Mouse (Mus musculus) testis, adult 2 months (tissue): Measurements from ENCODE around the gene Pex16. TPM values are rescaled to one million over a fixed set of nuclear protein-coding genes. Genes with fewer than 3 reads are reported as not detected.

ENCODE experiments used
- H3K27ac ChIP-seq: fragments of 200-500 bp; 2 replicates; pipeline ENCODE4 v1.5.1; 2012; ENCODE audit warnings: low read depth, low read length; ENCODE audit not compliant: control insufficient read depth, insufficient read depth
- H3K27me3 ChIP-seq: fragments of 200-500 bp; 2 replicates; pipeline ENCODE4 v1.6.1; 2012; ENCODE audit warnings: mild to moderate bottlenecking, low read length, moderate library complexity; ENCODE audit not compliant: control insufficient read depth, insufficient read depth
- H3K36me3 ChIP-seq: fragments of 200-500 bp; 2 replicates; pipeline ENCODE4 v1.6.1; 2012; ENCODE audit warnings: mild to moderate bottlenecking, low read length; ENCODE audit not compliant: control insufficient read depth, insufficient read depth
- H3K4me1 ChIP-seq: fragments of 200-500 bp; 2 replicates; pipeline ENCODE4 v1.6.1; 2012; ENCODE audit warnings: low read length; ENCODE audit not compliant: control insufficient read depth, insufficient read depth
- H3K4me3 ChIP-seq: fragments of 200-500 bp; 2 replicates; pipeline ENCODE4 v1.5.1; 2012; ENCODE audit warnings: low read depth, mild to moderate bottlenecking, low read length, moderate library complexity, mixed read lengths; ENCODE audit not compliant: control insufficient read depth
- CTCF ChIP-seq: fragments of 200-500 bp; IDR thresholded peaks from 2 replicates; pipeline ENCODE4 v1.5.1; 2012; ENCODE audit warnings: low read depth, mild to moderate bottlenecking, inconsistent platforms, low read length, moderate library complexity; ENCODE audit not compliant: control insufficient read depth, insufficient read depth, insufficient replicate concordance
- POLR2A ChIP-seq: fragments of 200-500 bp; IDR thresholded peaks from 2 replicates; pipeline ENCODE4 v1.6.1; 2012; ENCODE audit warnings: low read depth, mild to moderate bottlenecking, inconsistent platforms, low read length, moderate library complexity; ENCODE audit not compliant: control insufficient read depth
- polyA plus RNA-seq: library from polyadenylated mRNA; depleted of rRNA; stranded (reverse); fragments of >200 nt; gene quantifications from 2 replicates; pipeline ENCODE4 v1.2.3, GENCODE M21; 2012

Gene Pex16
- polyA plus RNA-seq, 1 experiment, result 89.9 TPM

DNA sequence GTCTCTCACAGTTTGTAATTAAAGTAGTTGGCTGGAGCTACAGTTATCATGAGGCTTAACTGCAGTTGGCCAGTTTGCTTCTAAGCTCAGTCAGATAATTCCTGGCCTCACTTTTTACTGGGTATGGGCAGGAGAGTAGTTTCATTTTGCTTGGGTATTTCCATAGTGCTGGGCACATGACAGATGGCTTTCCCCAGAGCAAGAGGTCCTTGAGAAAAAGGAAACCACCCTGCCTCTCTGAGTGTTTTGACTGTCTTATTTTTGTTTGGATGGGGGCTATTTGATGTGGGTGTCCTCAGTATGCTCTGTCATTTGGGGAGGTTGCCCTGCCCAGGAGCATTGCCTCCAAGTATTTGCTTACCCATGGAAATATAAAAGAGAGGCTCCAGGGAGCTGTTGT is 32.1 kb upstream of the Pex16 start:
- no peak overlapping the region for H3K4me3 ChIP-seq
- no peak overlapping the region for H3K27ac ChIP-seq
- TF ChIP-seq POLR2A (no peak), CTCF (no peak)
- H3K4me1 ChIP-seq, result no peaks in the 10 kb centered on the region
- H3K27me3 ChIP-seq, result no peaks in the 10 kb centered on the region
- no peaks in the 10 kb centered on the region for H3K36me3 ChIP-seq

DNA sequence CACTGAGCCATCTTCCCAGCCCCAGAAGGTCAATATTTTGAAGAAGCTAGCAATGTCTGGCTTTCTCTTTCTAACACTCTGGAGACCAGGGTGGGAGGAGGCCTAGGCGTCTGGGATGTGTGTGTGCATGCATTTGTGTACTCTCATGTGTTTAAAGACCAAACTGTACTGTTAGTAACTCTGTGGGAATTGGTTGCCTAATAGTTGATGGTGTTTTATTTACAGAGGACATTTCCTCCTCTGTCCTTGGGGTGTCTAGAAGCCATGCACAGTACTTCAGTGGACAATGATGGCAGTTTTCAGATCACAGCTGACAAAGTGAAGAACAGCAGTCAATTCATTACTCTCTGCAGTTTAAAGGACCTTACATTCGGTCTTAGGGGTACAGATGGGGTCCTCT is 27.3 kb upstream of the Pex16 start:
- Histone ChIP-seq H3K27ac (no peak overlapping the region), H3K36me3 (no peaks in the 10 kb centered on the region; the same call in 1 of the 2 replicates), H3K27me3 (no peaks in the 10 kb centered on the region), H3K4me1 (no peaks in the 10 kb centered on the region; the same call in 1 of the 2 replicates), H3K4me3 (no peak overlapping the region)
- no peak for TF ChIP-seq POLR2A
- no peak for TF ChIP-seq CTCF

DNA sequence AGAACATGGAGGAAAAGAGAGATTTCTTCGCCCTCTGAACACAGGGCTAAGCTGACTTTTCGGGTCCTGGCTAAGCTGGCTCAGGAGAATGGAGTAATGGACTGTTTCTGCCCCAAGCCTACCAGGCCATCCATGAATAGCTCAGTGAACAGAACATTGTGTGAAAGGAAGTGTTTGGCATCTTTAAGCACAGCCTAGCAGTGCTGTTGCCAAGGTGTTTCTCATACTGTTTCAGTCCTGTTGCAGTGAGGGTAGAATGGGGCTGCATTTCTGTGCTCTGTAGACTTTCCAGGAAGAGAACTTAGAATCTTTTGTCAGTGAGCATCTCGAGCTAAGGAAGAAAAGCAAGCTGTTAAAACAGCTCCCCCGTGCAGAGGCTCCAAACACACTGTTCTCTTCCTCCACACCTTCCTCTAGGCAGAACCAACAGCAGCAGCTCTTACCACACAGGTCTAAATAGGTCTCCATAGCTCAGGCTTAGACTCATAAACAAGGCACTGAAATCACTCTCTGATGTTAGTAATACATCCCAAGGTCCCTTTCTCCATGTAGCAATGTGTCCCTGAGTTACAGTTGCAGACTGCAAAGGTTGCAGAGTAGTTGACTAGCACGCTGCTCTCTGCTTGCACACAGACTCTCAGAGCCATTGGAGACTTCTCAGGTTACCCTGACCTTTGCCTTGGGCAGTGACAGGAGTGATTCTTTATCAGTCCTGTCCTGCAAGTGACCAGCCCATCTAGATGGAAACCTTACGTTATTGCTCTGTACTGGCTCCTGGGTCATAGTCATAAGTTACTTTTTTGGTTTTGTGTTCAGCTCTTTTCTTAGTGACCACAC is 24.7 kb upstream of the Pex16 start:
- no peaks in the 10 kb centered on the region; the same call in 1 of the 2 replicates for H3K36me3 ChIP-seq
- H3K27me3 ChIP-seq, result no peaks in the 10 kb centered on the region
- H3K27ac ChIP-seq, result no peak overlapping the region

DNA sequence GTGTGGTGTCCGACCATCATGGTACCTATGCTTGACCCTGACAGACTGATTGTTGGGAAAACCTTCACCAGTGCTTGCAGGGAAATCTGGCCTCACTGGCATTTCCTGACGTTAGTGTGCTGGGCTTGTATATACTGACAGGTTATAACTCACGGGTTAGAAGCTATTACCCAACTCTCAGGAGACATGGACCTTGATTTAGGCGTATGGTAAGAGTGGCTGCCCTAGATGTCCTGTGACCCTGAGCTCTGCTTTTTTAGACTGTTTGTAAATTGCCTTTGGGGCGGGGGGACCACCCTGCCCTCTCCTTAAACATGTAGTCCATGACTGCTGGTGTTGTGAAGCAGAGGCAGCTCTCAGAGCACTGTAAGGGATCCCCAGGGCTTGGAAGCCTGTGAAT is 23.8 kb upstream of the Pex16 start:
- Histone ChIP-seq H3K27me3 (no peaks in the 10 kb centered on the region), H3K4me1 (no peaks in the 10 kb centered on the region; the same call in 1 of the 2 replicates), H3K36me3 (no peaks in the 10 kb centered on the region; the same call in 1 of the 2 replicates), H3K27ac (no peak overlapping the region), H3K4me3 (no peak overlapping the region)
- TF ChIP-seq POLR2A (no peak), CTCF (no peak)

More for the DNA sequence above, 24.7 kb upstream of the Pex16 start:
- no peak overlapping the region for H3K4me3 ChIP-seq
- no peak for TF ChIP-seq CTCF
- no peak for TF ChIP-seq POLR2A
- no peaks in the 10 kb centered on the region; the same call in 1 of the 2 replicates for H3K4me1 ChIP-seq

DNA sequence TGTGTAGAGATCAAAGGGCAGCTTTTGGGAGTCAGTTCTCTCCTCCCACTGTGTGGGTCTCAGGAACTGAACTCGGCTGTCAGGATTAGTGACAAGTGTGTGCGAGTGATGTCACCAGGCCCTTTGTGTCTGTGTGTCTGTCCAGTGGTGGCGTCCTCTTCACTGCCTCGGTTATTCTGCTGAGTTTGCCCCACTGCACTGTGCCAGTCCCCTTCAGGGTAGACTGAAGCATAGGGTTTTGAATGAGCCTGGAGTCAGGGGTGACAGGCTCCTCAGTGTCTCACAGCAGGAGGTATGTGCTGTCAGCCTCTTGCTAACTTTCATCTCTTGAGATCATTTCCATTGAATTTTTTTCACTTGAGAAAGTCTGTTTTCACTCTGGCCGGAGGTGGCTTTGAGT is 21.1 kb upstream of the Pex16 start:
- TF ChIP-seq CTCF (no peak), POLR2A (no peak)
- Histone ChIP-seq H3K27me3 (no peaks in the 10 kb centered on the region), H3K27ac (no peak overlapping the region), H3K4me1 (no peaks in the 10 kb centered on the region; the same call in 1 of the 2 replicates), H3K4me3 (no peak overlapping the region), H3K36me3 (no peaks in the 10 kb centered on the region; the same call in none of the 2 replicates)

DNA sequence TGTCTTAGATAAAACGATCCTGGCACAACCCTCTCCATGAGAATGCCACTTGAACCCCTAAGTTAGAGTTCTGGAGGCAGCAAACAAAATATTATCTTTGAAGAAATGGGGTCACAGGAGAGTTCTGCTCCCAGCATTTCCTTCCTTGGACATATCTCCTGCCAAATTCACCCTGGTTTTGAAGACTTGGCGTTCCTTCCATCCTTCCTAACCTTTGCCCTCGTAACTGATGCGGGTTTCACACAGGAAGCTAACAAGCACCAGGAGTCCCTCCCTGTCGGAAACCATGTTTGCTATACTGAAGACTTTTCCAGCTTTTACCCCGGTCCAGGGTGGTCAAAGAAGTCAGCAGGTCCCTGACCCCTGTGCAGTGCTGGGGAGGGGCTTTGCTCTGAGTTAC is 20.3 kb upstream of the Pex16 start:
- Histone ChIP-seq H3K27me3 (no peaks in the 10 kb centered on the region), H3K27ac (peak overlapping the region; percentile 37), H3K4me3 (no peak overlapping the region), H3K4me1 (no peaks in the 10 kb centered on the region; the same call in 1 of the 2 replicates), H3K36me3 (peaks cover 2% of the 10 kb centered on the region)
- TF ChIP-seq POLR2A, result no peak
- TF ChIP-seq CTCF, result no peak

DNA sequence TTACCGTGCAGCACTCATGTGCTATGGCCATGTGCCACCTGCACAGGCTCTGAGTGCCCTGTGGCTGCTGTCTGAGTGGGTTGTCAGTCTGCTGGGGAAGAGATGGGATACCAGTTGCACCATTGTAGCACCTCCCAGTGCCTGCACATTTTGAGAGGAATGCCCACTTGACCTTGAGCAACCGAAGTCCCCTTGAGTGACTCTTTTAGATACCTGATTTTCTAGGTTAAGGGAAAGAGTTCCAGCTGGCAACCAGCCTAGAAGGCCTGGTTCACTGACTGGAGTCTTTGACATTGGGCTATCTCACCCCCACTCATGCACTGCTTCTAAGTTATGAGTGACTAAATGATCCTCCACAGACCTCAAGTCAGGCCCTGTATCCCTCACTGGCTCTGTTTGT is 15.2 kb upstream of the Pex16 start:
- Histone ChIP-seq H3K27me3 (no peaks in the 10 kb centered on the region), H3K27ac (no peak overlapping the region), H3K4me3 (no peak overlapping the region), H3K4me1 (no peaks in the 10 kb centered on the region), H3K36me3 (peaks cover 2% of the 10 kb centered on the region)
- TF ChIP-seq CTCF (no peak), POLR2A (no peak)
